Mouse (Mus musculus): ENCODE measurements around the gene Tmem98. TPM values are rescaled to one million over a fixed set of nuclear protein-coding genes. Genes with fewer than 3 reads are reported as not detected.

Gene Tmem98
- polyA plus RNA-seq, 1 experiment from 2014 or later, result 92.7 TPM

DNA sequence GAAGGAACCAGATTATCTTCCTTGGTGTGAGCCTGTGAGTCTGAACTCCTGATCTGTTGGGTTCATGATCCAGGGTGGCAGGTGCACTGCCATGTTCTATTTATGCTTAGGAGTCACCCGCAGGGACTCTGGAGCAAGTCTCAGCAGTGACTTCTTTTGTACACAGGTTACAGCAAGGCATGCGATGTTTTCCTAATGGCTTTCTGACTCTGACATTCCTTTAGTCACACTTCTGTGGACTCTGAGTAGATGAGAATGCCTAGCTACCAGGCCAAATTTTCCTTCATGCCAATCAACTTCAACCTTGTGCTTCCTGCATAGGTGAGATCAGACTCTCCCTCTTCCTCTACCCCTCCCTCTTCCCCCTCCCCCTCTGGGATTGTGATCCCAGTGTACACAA, 25.4 kb downstream of the Tmem98 start:
- WGBS, result 88% methylated on average over 2 of the region's 2 CpGs

DNA sequence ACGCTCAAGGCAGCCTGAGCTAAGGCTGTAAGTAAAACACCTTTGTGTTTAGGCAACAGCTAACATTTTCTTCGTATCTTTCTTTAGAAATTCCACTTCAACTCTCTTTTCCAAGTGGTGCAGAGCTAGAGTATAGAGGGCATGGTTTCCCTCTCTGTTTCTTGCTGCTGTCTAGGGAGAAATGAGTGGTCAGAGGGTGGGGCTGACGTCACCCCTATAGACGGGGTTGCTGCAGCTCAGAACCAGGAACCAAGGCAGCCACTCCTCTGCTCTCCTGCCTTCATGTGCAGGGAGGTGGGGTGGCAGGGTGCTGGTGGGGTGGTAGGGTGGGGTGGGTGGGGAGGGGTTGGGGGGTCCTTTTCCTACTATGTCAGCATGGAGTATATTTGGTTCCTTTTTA, 25.9 kb downstream of the Tmem98 start:
- H3K9me3 ChIP-seq (ENCODE audit: control insufficient read depth, low read length), result no peaks in the 10 kb centered on the region
- no peaks in the 10 kb centered on the region for H3K4me1 ChIP-seq (replicated peaks; ENCODE audit: control insufficient read depth, insufficient read depth, low read length)
- no peaks in the 10 kb centered on the region for H3K36me3 ChIP-seq (ENCODE audit: control insufficient read depth, insufficient read depth, low read length)
- H3K27ac ChIP-seq (ENCODE audit: low read depth, low read length), result no peak overlapping the region
- H3K4me3 ChIP-seq (ENCODE audit: low read depth, low read length), result no peak overlapping the region
- no peak for DNase-seq (ENCODE audit: low spot score)
- no peaks in the 10 kb centered on the region for H3K27me3 ChIP-seq (ENCODE audit: control insufficient read depth, insufficient read depth, low read length)
- 78% methylated on average over 4 of the region's 4 CpGs for WGBS
- H3K9ac ChIP-seq (ENCODE audit: low read length), result no peak overlapping the region
- no peak overlapping the region for H3K4me2 ChIP-seq (ENCODE audit: low read depth, low read length, severe bottlenecking)
- no peak for ATAC-seq (replicated peaks; ENCODE audit: low FRiP score)

More for the DNA sequence above, 25.4 kb downstream of the Tmem98 start:
- Histone ChIP-seq H3K36me3 (ENCODE audit: control insufficient read depth, insufficient read depth, low read length) (no peaks in the 10 kb centered on the region), H3K9ac (ENCODE audit: low read length) (no peak overlapping the region), H3K4me1 (replicated peaks; ENCODE audit: control insufficient read depth, insufficient read depth, low read length) (no peaks in the 10 kb centered on the region), H3K4me2 (ENCODE audit: low read depth, low read length, severe bottlenecking) (no peak overlapping the region), H3K9me3 (ENCODE audit: control insufficient read depth, low read length) (no peaks in the 10 kb centered on the region), H3K27ac (ENCODE audit: low read depth, low read length) (no peak overlapping the region), H3K27me3 (ENCODE audit: control insufficient read depth, insufficient read depth, low read length) (no peaks in the 10 kb centered on the region), H3K4me3 (ENCODE audit: low read depth, low read length) (no peak overlapping the region)
- ATAC-seq (replicated peaks; ENCODE audit: low FRiP score) (no peak), DNase-seq (ENCODE audit: low spot score) (no peak)

DNA sequence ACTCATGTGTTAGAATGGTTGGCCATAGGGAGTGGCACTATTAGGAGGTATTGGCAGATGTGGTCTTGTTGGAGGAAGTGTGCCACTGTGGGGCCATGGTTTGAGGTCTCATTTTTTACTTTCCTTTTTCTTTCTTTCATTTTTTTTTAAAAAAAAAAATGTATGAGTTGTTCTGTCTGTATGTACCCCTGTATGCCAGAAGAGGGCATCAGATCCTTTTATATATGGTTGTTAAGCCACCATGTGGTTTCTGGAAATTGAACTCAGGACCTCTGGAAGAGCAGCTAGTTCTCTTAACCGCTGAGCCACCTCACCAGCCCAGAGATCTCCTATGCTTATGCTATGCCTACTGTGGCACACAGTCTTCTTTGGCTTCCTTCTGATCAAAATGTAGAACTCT, 28.7 kb downstream of the Tmem98 start:
- WGBS, result 77% methylated on average over 1 of the region's 1 CpGs
- no peak for DNase-seq (ENCODE audit: low spot score)
- no peak overlapping the region for H3K4me2 ChIP-seq (ENCODE audit: low read depth, low read length, severe bottlenecking)
- ATAC-seq (replicated peaks; ENCODE audit: low FRiP score), result no peak
- H3K4me1 ChIP-seq (replicated peaks; ENCODE audit: control insufficient read depth, insufficient read depth, low read length), result no peaks in the 10 kb centered on the region
- no peak overlapping the region for H3K4me3 ChIP-seq (ENCODE audit: low read depth, low read length)
- no peak overlapping the region for H3K9ac ChIP-seq (ENCODE audit: low read length)
- no peaks in the 10 kb centered on the region for H3K36me3 ChIP-seq (ENCODE audit: control insufficient read depth, insufficient read depth, low read length)
- no peaks in the 10 kb centered on the region for H3K9me3 ChIP-seq (ENCODE audit: control insufficient read depth, low read length)
- H3K27me3 ChIP-seq (ENCODE audit: control insufficient read depth, insufficient read depth, low read length), result no peaks in the 10 kb centered on the region
- H3K27ac ChIP-seq (ENCODE audit: low read depth, low read length), result no peak overlapping the region

DNA sequence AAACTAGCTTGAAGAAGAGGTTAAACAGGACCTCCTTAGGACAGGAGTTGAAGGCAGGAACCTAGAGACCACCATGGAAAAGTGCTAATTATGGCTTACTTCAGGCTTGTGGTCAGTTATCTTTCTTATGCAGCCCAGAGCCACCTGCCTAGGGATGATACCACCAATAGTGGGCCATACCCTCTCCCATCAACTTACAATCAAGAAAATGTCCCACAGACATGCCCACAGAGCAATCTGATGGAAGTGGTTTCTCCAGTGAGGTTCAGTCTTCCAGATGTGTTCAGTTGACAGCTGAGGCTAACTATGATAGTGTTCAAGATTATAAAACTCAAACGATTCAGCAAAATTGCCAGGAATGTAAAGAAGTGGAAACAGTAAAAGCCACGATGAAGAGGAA, 33.5 kb downstream of the Tmem98 start:
- Histone ChIP-seq H3K4me1 (replicated peaks; ENCODE audit: control insufficient read depth, insufficient read depth, low read length) (no peaks in the 10 kb centered on the region), H3K9me3 (ENCODE audit: control insufficient read depth, low read length) (no peaks in the 10 kb centered on the region), H3K9ac (ENCODE audit: low read length) (no peak overlapping the region), H3K36me3 (ENCODE audit: control insufficient read depth, insufficient read depth, low read length) (no peaks in the 10 kb centered on the region), H3K27ac (ENCODE audit: low read depth, low read length) (no peak overlapping the region), H3K4me2 (ENCODE audit: low read depth, low read length, severe bottlenecking) (no peak overlapping the region), H3K27me3 (ENCODE audit: control insufficient read depth, insufficient read depth, low read length) (no peaks in the 10 kb centered on the region), H3K4me3 (ENCODE audit: low read depth, low read length) (no peak overlapping the region)
- ATAC-seq (replicated peaks; ENCODE audit: low FRiP score), result no peak
- WGBS, result 95% methylated on average over 2 of the region's 2 CpGs
- no peak for DNase-seq (ENCODE audit: low spot score)

DNA sequence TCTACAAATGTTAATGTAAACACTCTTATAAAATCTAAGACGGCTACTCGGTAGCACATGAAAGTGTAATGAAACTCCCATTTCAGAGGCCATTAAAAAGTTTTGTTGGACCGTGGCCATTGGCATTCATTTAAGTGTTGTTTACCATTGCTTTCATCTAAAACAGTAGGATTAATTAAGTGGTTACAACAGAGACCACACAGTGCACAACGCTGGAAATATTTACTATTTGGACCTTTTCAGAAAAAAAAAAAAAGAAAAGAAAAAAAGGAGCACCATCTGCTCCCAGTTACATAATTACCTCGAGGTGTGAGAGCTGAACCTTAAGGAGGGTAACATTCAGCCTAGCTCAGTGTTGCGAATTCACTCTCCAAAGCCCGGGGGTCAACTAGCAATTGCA, 35.5 kb downstream of the Tmem98 start:
- Histone ChIP-seq H3K27ac (ENCODE audit: low read depth, low read length) (no peak overlapping the region), H3K9me3 (ENCODE audit: control insufficient read depth, low read length) (no peaks in the 10 kb centered on the region), H3K4me3 (ENCODE audit: low read depth, low read length) (no peak overlapping the region), H3K9ac (ENCODE audit: low read length) (no peak overlapping the region), H3K27me3 (ENCODE audit: control insufficient read depth, insufficient read depth, low read length) (no peaks in the 10 kb centered on the region), H3K36me3 (ENCODE audit: control insufficient read depth, insufficient read depth, low read length) (no peaks in the 10 kb centered on the region), H3K4me2 (ENCODE audit: low read depth, low read length, severe bottlenecking) (no peak overlapping the region), H3K4me1 (replicated peaks; ENCODE audit: control insufficient read depth, insufficient read depth, low read length) (no peaks in the 10 kb centered on the region)
- no peak for ATAC-seq (replicated peaks; ENCODE audit: low FRiP score)
- no peak for DNase-seq (ENCODE audit: low spot score)
- WGBS, result 60% methylated on average over 7 of the region's 7 CpGs

DNA sequence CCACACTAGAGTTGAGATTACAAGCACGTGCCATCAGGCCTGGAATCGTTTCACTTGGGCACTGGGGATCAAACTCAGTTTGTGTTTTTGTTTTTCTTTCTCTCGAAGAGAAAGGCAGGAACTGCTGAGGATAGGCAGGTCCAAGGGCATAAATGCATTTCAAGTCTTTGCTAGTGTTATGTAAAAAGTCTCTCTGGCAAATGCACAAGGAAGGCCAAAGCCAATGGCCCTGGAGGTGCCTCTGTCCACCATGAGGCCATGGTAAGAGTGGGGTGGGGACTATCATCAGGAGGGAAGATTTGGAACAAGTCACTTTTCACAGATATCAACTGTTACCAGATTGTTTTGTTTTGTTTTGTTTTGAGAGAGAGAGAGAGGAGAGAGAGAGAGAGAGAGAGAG, 36.1 kb downstream of the Tmem98 start:
- Histone ChIP-seq H3K9me3 (ENCODE audit: control insufficient read depth, low read length) (no peaks in the 10 kb centered on the region), H3K27me3 (ENCODE audit: control insufficient read depth, insufficient read depth, low read length) (no peaks in the 10 kb centered on the region), H3K36me3 (ENCODE audit: control insufficient read depth, insufficient read depth, low read length) (no peaks in the 10 kb centered on the region), H3K9ac (ENCODE audit: low read length) (no peak overlapping the region), H3K4me3 (ENCODE audit: low read depth, low read length) (no peak overlapping the region), H3K4me1 (replicated peaks; ENCODE audit: control insufficient read depth, insufficient read depth, low read length) (no peaks in the 10 kb centered on the region), H3K4me2 (ENCODE audit: low read depth, low read length, severe bottlenecking) (no peak overlapping the region), H3K27ac (ENCODE audit: low read depth, low read length) (no peak overlapping the region)
- ATAC-seq (replicated peaks; ENCODE audit: low FRiP score) (no peak), DNase-seq (ENCODE audit: low spot score) (no peak)
- 71% methylated on average over 3 of the region's 3 CpGs for WGBS

DNA sequence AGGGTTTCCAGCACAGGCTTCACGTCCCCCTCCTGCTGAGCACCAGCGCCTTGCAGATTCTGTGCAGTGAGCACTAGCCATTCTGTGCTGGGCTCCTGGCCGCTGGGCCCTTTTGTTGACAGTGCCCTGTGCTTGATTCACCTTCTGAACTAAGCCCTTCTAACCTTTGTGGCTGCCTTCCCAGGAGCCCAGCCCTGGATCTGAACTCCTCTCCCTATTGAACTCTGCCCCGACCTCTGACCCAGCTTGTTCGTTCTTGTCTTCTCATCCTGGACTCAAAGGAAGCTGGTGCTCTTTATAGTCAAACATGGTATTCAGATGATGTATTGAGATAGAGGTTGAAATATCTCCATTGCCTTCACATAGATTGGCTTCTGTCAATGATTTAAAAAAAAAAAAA, 38.2 kb downstream of the Tmem98 start:
- no peak overlapping the region for H3K4me2 ChIP-seq (ENCODE audit: low read depth, low read length, severe bottlenecking)
- H3K9ac ChIP-seq (ENCODE audit: low read length), result no peak overlapping the region
- no peaks in the 10 kb centered on the region for H3K9me3 ChIP-seq (ENCODE audit: control insufficient read depth, low read length)
- H3K36me3 ChIP-seq (ENCODE audit: control insufficient read depth, insufficient read depth, low read length), result no peaks in the 10 kb centered on the region
- H3K27me3 ChIP-seq (ENCODE audit: control insufficient read depth, insufficient read depth, low read length), result no peaks in the 10 kb centered on the region
- WGBS, result 50% methylated on average over 5 of the region's 5 CpGs
- ATAC-seq (replicated peaks; ENCODE audit: low FRiP score) (no peak), DNase-seq (ENCODE audit: low spot score) (no peak)
- no peaks in the 10 kb centered on the region for H3K4me1 ChIP-seq (replicated peaks; ENCODE audit: control insufficient read depth, insufficient read depth, low read length)
- H3K4me3 ChIP-seq (ENCODE audit: low read depth, low read length), result no peak overlapping the region
- no peak overlapping the region for H3K27ac ChIP-seq (ENCODE audit: low read depth, low read length)

DNA sequence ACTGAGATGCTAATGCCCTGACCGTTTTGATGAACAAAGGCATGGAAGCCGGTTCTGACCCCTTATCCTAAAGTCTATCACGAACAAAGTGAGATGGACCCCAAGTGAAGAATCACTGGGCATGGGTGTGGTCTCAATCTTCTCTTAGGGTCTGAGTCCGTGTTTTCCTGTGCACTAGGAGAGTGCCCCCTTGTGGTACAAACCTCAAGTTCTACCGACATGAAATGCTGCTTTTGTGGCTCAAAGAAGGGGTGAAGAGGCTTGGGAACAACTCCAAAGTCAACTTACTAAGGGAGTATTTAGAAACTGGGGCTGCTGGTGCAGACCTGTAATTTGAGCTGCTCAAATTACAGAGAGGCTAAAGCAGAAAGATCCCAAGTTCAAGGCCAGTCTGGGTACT, 41.9 kb downstream of the Tmem98 start:
- Histone ChIP-seq H3K4me2 (ENCODE audit: low read depth, low read length, severe bottlenecking) (no peak overlapping the region), H3K9me3 (ENCODE audit: control insufficient read depth, low read length) (no peaks in the 10 kb centered on the region), H3K27me3 (ENCODE audit: control insufficient read depth, insufficient read depth, low read length) (no peaks in the 10 kb centered on the region), H3K27ac (ENCODE audit: low read depth, low read length) (no peak overlapping the region), H3K4me3 (ENCODE audit: low read depth, low read length) (no peak overlapping the region), H3K9ac (ENCODE audit: low read length) (no peak overlapping the region), H3K36me3 (ENCODE audit: control insufficient read depth, insufficient read depth, low read length) (no peaks in the 10 kb centered on the region), H3K4me1 (replicated peaks; ENCODE audit: control insufficient read depth, insufficient read depth, low read length) (no peaks in the 10 kb centered on the region)
- no peak for ATAC-seq (replicated peaks; ENCODE audit: low FRiP score)
- DNase-seq (ENCODE audit: low spot score), result no peak
- 43% methylated on average over 5 of the region's 5 CpGs for WGBS

DNA sequence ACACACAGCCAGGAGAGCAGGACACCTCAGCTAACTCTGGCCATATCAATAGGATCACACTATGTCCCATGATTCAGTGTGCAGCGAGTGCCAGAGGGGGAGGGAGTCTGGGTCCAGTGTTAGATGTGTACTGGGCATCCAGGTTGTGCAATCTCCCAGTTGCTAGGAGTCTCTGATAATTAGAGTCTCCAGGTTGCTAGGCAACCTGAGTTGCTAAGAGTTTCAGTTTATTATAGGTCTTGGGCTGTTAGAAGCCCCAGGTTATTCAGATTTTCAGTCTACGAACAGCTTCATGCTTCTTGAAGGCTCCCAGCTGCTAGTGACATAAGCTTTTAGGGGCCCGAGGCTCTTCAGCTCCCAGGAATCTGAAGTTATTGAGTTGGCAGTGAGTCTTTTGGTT, 43.0 kb downstream of the Tmem98 start:
- H3K4me2 ChIP-seq (ENCODE audit: low read depth, low read length, severe bottlenecking), result no peak overlapping the region
- no peak overlapping the region for H3K27ac ChIP-seq (ENCODE audit: low read depth, low read length)
- no peak overlapping the region for H3K9ac ChIP-seq (ENCODE audit: low read length)
- no peak overlapping the region for H3K4me3 ChIP-seq (ENCODE audit: low read depth, low read length)
- no peaks in the 10 kb centered on the region for H3K27me3 ChIP-seq (ENCODE audit: control insufficient read depth, insufficient read depth, low read length)
- H3K9me3 ChIP-seq (ENCODE audit: control insufficient read depth, low read length), result no peaks in the 10 kb centered on the region
- DNase-seq (ENCODE audit: low spot score) (no peak), ATAC-seq (replicated peaks; ENCODE audit: low FRiP score) (no peak)
- 58% methylated on average over 3 of the region's 3 CpGs for WGBS
- H3K36me3 ChIP-seq (ENCODE audit: control insufficient read depth, insufficient read depth, low read length), result no peaks in the 10 kb centered on the region
- H3K4me1 ChIP-seq (replicated peaks; ENCODE audit: control insufficient read depth, insufficient read depth, low read length), result no peaks in the 10 kb centered on the region

All from forebrain, embryonic 11.5 days (tissue).